Mouse (Mus musculus): ENCODE results near the gene Kdm2b. TPM values are rescaled to one million over a fixed set of nuclear protein-coding genes. Genes with fewer than 3 reads are reported as not detected.
"Not testable (repeated sequence)": the region's sequence is repeated elsewhere in the genome, so short reads cannot be mapped to it uniquely, and the experiment has no call there.

Gene Kdm2b
- total RNA-seq, 2 experiments from 2014 or later, result 10.0 to 11.2 TPM

GRCm38 (mm10) chr5:122986091-122986493 is 3.5 kb downstream of the Kdm2b start:
- intact Hi-C loops (cut with DNase I), result no loop called here

GRCm38 (mm10) chr5:122985276-122985675 is 4.3 kb downstream of the Kdm2b start:
- intact Hi-C loops (cut with DNase I), result no loop called here

More at GRCm38 (mm10) chr5:122986091-122986493, 3.5 kb downstream of the Kdm2b start:
- no peak for DNase-seq

GRCm38 (mm10) chr5:122984483-122984882 is 5.1 kb downstream of the Kdm2b start:
- intact Hi-C loops (cut with DNase I), result no loop called here
- DNase-seq, result no peak

More at GRCm38 (mm10) chr5:122985276-122985675, 4.3 kb downstream of the Kdm2b start:
- DNase-seq, result no peak

- no peak for DNase-seq
- intact Hi-C loops (cut with DNase I), result no loop called here
Measured at GRCm38 (mm10) chr5:122978970-122979369, 10.7 kb downstream of the Kdm2b start.

GRCm38 (mm10) chr5:122974701-122975100 is 14.9 kb downstream of the Kdm2b start:
- DNase-seq; intact Hi-C loops (cut with DNase I): not testable (repeated sequence)

- DNase-seq, result no peak
- intact Hi-C loops (cut with DNase I), result no loop called here
Measured at GRCm38 (mm10) chr5:122972116-122972515, 17.5 kb downstream of the Kdm2b start.

- DNase-seq, result no peak
- intact Hi-C loops (cut with DNase I), result no loop called here
Measured at GRCm38 (mm10) chr5:122971438-122971837, 18.2 kb downstream of the Kdm2b start.

GRCm38 (mm10) chr5:122970056-122970455 is 19.6 kb downstream of the Kdm2b start:
- DNase-seq, result no peak
- intact Hi-C loops (cut with DNase I), result no loop called here

GRCm38 (mm10) chr5:122968322-122968721 is 21.3 kb downstream of the Kdm2b start:
- intact Hi-C loops (cut with DNase I), result loop anchor here (1.0 to 2.0 kb wide), 2 partner anchors 45 to 78 kb away; partner anchors contain the start of gene Morn3
- peak; percentile 63 to 80 for DNase-seq

- intact Hi-C loops (cut with DNase I), result no loop called here
- no peak for DNase-seq
Measured at GRCm38 (mm10) chr5:122965427-122965826, 24.2 kb downstream of the Kdm2b start.

GRCm38 (mm10) chr5:122964853-122965252 is 24.8 kb downstream of the Kdm2b start:
- DNase-seq, result no peak
- intact Hi-C loops (cut with DNase I), result no loop called here

GRCm38 (mm10) chr5:122961905-122962304 is 27.7 kb downstream of the Kdm2b start:
- intact Hi-C loops (cut with DNase I), result no loop called here

GRCm38 (mm10) chr5:122959391-122959790 is 30.2 kb downstream of the Kdm2b start:
- DNase-seq, result no peak
- intact Hi-C loops (cut with DNase I), result no loop called here

More at GRCm38 (mm10) chr5:122961905-122962304, 27.7 kb downstream of the Kdm2b start:
- no peak for DNase-seq

- intact Hi-C loops (cut with DNase I), result no loop called here
- no peak for DNase-seq
Measured at GRCm38 (mm10) chr5:122956059-122956458, 33.6 kb downstream of the Kdm2b start.

GRCm38 (mm10) chr5:122951913-122952641 is 37.5 kb downstream of the Kdm2b start:
- intact Hi-C loops (cut with DNase I), result no loop called here
- DNase-seq, result no peak

- intact Hi-C loops (cut with DNase I), result no loop called here
- DNase-seq, result peak; percentile 33 to 35
Measured at GRCm38 (mm10) chr5:122951056-122951912, 38.3 kb downstream of the Kdm2b start.

GRCm38 (mm10) chr5:122950329-122950953 is 39.2 kb downstream of the Kdm2b start:
- no peak for DNase-seq
- intact Hi-C loops (cut with DNase I), result no loop called here

GRCm38 (mm10) chr5:122949101-122949500 is 40.5 kb downstream of the Kdm2b start:
- DNase-seq, result no peak
- intact Hi-C loops (cut with DNase I), result no loop called here

GRCm38 (mm10) chr5:122947534-122947933 is 42.1 kb downstream of the Kdm2b start:
- DNase-seq, result no peak
- intact Hi-C loops (cut with DNase I), result no loop called here

- intact Hi-C loops (cut with DNase I), result no loop called here
- DNase-seq, result no peak
Measured at GRCm38 (mm10) chr5:122938676-122939075, 50.9 kb downstream of the Kdm2b start.

Measured in gastrocnemius, postnatal 36 days (tissue).